Mouse (Mus musculus) small intestine, adult 2 months (tissue): ENCODE measurements around the gene Sh3pxd2a.

Experiments used
- CTCF ChIP-seq: fragments of 200-500 bp; IDR thresholded peaks from 2 replicates; pipeline ENCODE4 v1.5.1; 2012; ENCODE audit warnings: low read depth, mild to moderate bottlenecking, control low read depth, inconsistent platforms, low read length, moderate library complexity, mixed read lengths; ENCODE audit not compliant: insufficient replicate concordance, insufficient read length; ENCODE audit errors: extremely low read depth
- POLR2A ChIP-seq: fragments of 200-500 bp; IDR thresholded peaks from 2 replicates; pipeline ENCODE4 v1.6.1; 2012; ENCODE audit warnings: low read depth, mild to moderate bottlenecking, control low read depth, inconsistent platforms, low read length, moderate library complexity

DNA sequence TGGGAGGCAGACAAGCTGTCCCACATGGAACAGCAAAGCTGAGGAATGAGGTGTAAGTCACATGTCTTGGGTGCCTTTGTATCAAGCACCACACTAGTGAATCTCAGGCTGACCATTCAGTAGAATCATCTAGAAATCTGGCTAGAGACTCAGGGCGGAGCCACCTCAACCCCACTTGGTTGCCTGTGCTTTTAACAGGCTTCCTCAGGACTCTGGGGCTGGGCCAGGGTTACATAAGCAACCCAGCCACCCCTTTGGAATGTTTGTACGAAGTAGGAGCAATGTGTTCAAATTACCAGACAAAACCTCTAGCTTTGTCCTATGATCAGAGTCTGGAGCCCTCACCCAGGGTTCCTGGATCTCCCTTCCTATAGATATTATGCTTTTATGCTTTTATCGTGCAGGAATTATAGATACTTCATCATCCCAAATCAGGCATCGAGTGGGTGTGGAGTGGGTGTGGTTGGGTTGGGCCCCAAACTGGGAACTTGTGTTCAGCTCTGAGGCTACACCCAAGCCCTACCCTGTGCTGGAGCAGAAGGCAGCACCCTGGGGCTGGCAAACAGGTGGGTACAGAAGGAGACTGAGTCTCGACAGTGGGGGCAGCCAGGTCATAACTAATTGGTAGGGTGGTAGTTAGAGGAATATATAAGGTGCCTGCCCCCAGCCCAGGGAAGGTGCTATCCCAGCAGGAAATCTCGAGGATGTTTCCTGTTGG lies 118.2 kb downstream of the Sh3pxd2a start:
- TF ChIP-seq CTCF (no peak), POLR2A (no peak)
